Mouse (Mus musculus): ENCODE results near the gene Slc25a41.

The Slc25a41 gene

GRCm38 (mm10) chr17:57048816-57049215 lies 7.4 kb upstream of the Slc25a41 start:
- DNase-seq (ENCODE audit: extremely low read depth, insufficient read length, low spot score) = no peak

GRCm38 (mm10) chr17:57047406-57047805 lies 6.0 kb upstream of the Slc25a41 start:
- DNase-seq (ENCODE audit: extremely low read depth, insufficient read length, low spot score) = no peak

- DNase-seq (ENCODE audit: extremely low read depth, insufficient read length, low spot score) = no peak
These were observed 2.5 kb downstream of the Slc25a41 start for GRCm38 (mm10) chr17:57038978-57039377.

- no peak for DNase-seq (ENCODE audit: extremely low read depth, insufficient read length, low spot score)
These were observed 8.6 kb downstream of the Slc25a41 start for GRCm38 (mm10) chr17:57032854-57033253.

- DNase-seq (ENCODE audit: extremely low read depth, insufficient read length, low spot score) = peak; percentile 99
These were observed 9.6 kb downstream of the Slc25a41 start for GRCm38 (mm10) chr17:57031661-57032420.

- no peak for DNase-seq (ENCODE audit: extremely low read depth, insufficient read length, low spot score)
These were observed 10.4 kb downstream of the Slc25a41 start, which contains the start of gene Khsrp for GRCm38 (mm10) chr17:57030931-57031660. Khsrp (minus strand) TSS chr17:57031522.

- no peak for DNase-seq (ENCODE audit: extremely low read depth, insufficient read length, low spot score)
These were observed 11.8 kb downstream of the Slc25a41 start for GRCm38 (mm10) chr17:57029691-57030090.

GRCm38 (mm10) chr17:57027471-57027870 lies 14.0 kb downstream of the Slc25a41 start:
- DNase-seq (ENCODE audit: extremely low read depth, insufficient read length, low spot score) = no peak

GRCm38 (mm10) chr17:57020960-57021359 lies 20.5 kb downstream of the Slc25a41 start:
- DNase-seq (ENCODE audit: extremely low read depth, insufficient read length, low spot score) = no peak

- DNase-seq (ENCODE audit: extremely low read depth, insufficient read length, low spot score) = no peak
These were observed 21.8 kb downstream of the Slc25a41 start for GRCm38 (mm10) chr17:57019693-57020092.

GRCm38 (mm10) chr17:57012245-57012795 lies 29.1 kb downstream of the Slc25a41 start:
- no peak for DNase-seq (ENCODE audit: extremely low read depth, insufficient read length, low spot score)

GRCm38 (mm10) chr17:57011236-57012141 lies 30.0 kb downstream of the Slc25a41 start, which contains the start of the genes Gtf2f1 and Gm17949:
Gtf2f1 (minus strand) TSS chr17:57011288.
Gm17949 (plus strand) TSS chr17:57011469.
- peak; percentile 98 for DNase-seq (ENCODE audit: extremely low read depth, insufficient read length, low spot score)

- no peak for DNase-seq (ENCODE audit: extremely low read depth, insufficient read length, low spot score)
These were observed 30.6 kb downstream of the Slc25a41 start for GRCm38 (mm10) chr17:57010911-57011235.

- no peak for DNase-seq (ENCODE audit: extremely low read depth, insufficient read length, low spot score)
These were observed 34.1 kb downstream of the Slc25a41 start for GRCm38 (mm10) chr17:57007137-57007905.

GRCm38 (mm10) chr17:57003994-57004393 lies 37.5 kb downstream of the Slc25a41 start:
- no peak for DNase-seq (ENCODE audit: extremely low read depth, insufficient read length, low spot score)

- no peak for DNase-seq (ENCODE audit: extremely low read depth, insufficient read length, low spot score)
These were observed 40.2 kb downstream of the Slc25a41 start for GRCm38 (mm10) chr17:57001228-57001627.

- no peak for DNase-seq (ENCODE audit: extremely low read depth, insufficient read length, low spot score)
These were observed 41.4 kb downstream of the Slc25a41 start, which contains the start of gene Pspn for GRCm38 (mm10) chr17:56999968-57000609. Pspn (minus strand) TSS chr17:57000018.

GRCm38 (mm10) chr17:56999414-56999813 lies 42.0 kb downstream of the Slc25a41 start:
- DNase-seq (ENCODE audit: extremely low read depth, insufficient read length, low spot score) = no peak

GRCm38 (mm10) chr17:56997029-56997667 lies 44.3 kb downstream of the Slc25a41 start, which contains the start of gene Alkbh7:
Alkbh7 (plus strand) TSS chr17:56997339.
- DNase-seq (ENCODE audit: extremely low read depth, insufficient read length, low spot score) = peak; percentile 97

Measured in 3134 (cell line).